23 mouse cellular contexts compared by ENCODE assay signal in the genomic region with DNA sequence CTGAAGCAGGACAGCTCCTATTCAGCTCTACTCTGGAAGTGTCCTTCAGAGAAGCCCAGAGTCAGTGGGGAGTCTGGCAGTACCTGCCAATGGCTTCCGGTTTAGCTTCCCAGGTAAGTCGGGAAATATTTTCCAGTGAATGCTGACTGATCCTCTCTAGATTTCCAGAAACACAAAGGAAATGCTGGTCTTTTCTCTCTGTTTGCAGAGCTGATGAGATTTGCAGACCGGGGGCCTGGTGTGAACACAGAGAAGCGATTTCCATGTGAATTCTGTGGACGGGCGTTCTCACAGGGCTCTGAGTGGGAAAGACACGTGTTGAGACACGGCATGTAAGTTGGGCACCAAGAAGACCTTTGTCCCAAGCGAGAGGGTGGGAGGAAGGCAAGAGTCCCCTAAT.
A peak's percentile ranks its signal among the peaks of the same experiment; 100 is the strongest.
DNase-seq lines count a peak whose midpoint lies in the region; ATAC-seq and TF ChIP-seq lines count a peak whose summit lies in the region.
"Had no signal": no experiment of that assay in that cellular context is flagged by ENCODE, and none has a peak within 500 bp of the region (broad histone marks: within the 10 kb centered on the region; RNA-seq: fewer than 3 reads in every experiment).

No protein-coding gene starts in this region.

- peaks cover 28% of the 10 kb centered on the region for H3K4me1 ChIP-seq in forebrain, embryonic 12.5 days
- H3K4me1 ChIP-seq in forebrain, embryonic 11.5 days (replicated peaks; ENCODE audit: control insufficient read depth, insufficient read depth, low read length) = peaks cover 2% of the 10 kb centered on the region; the same call in 1 of the 2 replicates
- peaks cover 31% of the 10 kb centered on the region for H3K4me1 ChIP-seq in neural tube, embryonic 13.5 days (replicated peaks)
- H3K4me1 ChIP-seq: intestine, embryonic 15.5 days; liver, embryonic 13.5 days had no signal

- H3K27ac ChIP-seq in forebrain, embryonic 12.5 days = peak overlapping the region; percentile 37; the same call in 1 of the 2 replicates
- no peak overlapping the region for H3K27ac ChIP-seq in forebrain, embryonic 11.5 days (ENCODE audit: low read depth, low read length)
- peak overlapping the region; percentile 51; the same call in 1 of the 2 replicates for H3K27ac ChIP-seq in layer of hippocampus, adult 2 months
- peak overlapping the region; percentile 89; the same call in 1 of the 2 replicates for H3K27ac ChIP-seq in neural tube, embryonic 13.5 days (replicated peaks)
- H3K27ac ChIP-seq: embryonic facial prominence, embryonic 15.5 days; heart, embryonic 15.5 days; intestine, embryonic 15.5 days; liver, embryonic 13.5 days; macrophage had no signal

- intact Hi-C loops in left cerebral cortex, postnatal 25 days (cut with DNase I) = no loop called here

- H3K36me3 ChIP-seq in forebrain, embryonic 12.5 days (replicated peaks) = peaks cover 85% of the 10 kb centered on the region
- peaks cover 9% of the 10 kb centered on the region; the same call in 1 of the 2 replicates for H3K36me3 ChIP-seq in forebrain, embryonic 11.5 days (ENCODE audit: control insufficient read depth, insufficient read depth, low read length)
- peaks cover 79% of the 10 kb centered on the region for H3K36me3 ChIP-seq in neural tube, embryonic 13.5 days
- H3K36me3 ChIP-seq: liver, embryonic 13.5 days had no signal

- no peak overlapping the region for H3K9ac ChIP-seq in forebrain, embryonic 12.5 days
- H3K9ac ChIP-seq in forebrain, embryonic 11.5 days (ENCODE audit: low read length) = no peak overlapping the region
- H3K9ac ChIP-seq in neural tube, embryonic 13.5 days = no peak overlapping the region
- H3K9ac ChIP-seq: embryonic facial prominence, embryonic 15.5 days; heart, embryonic 15.5 days; intestine, embryonic 15.5 days; liver, embryonic 13.5 days had no signal

- H3K9me3 ChIP-seq in forebrain, embryonic 12.5 days = no peaks in the 10 kb centered on the region
- no peaks in the 10 kb centered on the region for H3K9me3 ChIP-seq in forebrain, embryonic 11.5 days (ENCODE audit: control insufficient read depth, low read length)
- no peaks in the 10 kb centered on the region for H3K9me3 ChIP-seq in neural tube, embryonic 13.5 days
- H3K9me3 ChIP-seq: embryonic facial prominence, embryonic 15.5 days; heart, embryonic 15.5 days; intestine, embryonic 15.5 days; liver, embryonic 13.5 days had no signal

- 90% methylated on average over 9 of the region's 9 CpGs for WGBS in forebrain, embryonic 12.5 days
- 90% methylated on average over 9 of the region's 9 CpGs for WGBS in forebrain, embryonic 11.5 days
- 87% methylated on average over 9 of the region's 9 CpGs for WGBS in neural tube, embryonic 13.5 days

- TF ChIP-seq CTCF in layer of hippocampus, adult 2 months (conservative IDR thresholded peaks at IDR 0.05) = no peak

- H3K4me2 ChIP-seq in forebrain, embryonic 12.5 days = no peak overlapping the region
- H3K4me2 ChIP-seq in forebrain, embryonic 11.5 days (ENCODE audit: low read depth, low read length, severe bottlenecking) = no peak overlapping the region
- no peak overlapping the region for H3K4me2 ChIP-seq in neural tube, embryonic 13.5 days
- H3K4me2 ChIP-seq: embryonic facial prominence, embryonic 15.5 days; heart, embryonic 15.5 days; intestine, embryonic 15.5 days; liver, embryonic 13.5 days had no signal

- DNase-seq in forebrain, embryonic 11.5 days (ENCODE audit: low spot score) = no peak
- no peak for DNase-seq in layer of hippocampus, adult 2 months (ENCODE audit: low spot score in 2 of 2)
- no peak for DNase-seq in layer of hippocampus, adult 9-10 months (ENCODE audit: low spot score)
- DNase-seq in neural tube, embryonic 10.5 days (ENCODE audit: extremely low spot score, low spot score) = no peak
- no peak for DNase-seq in left cerebral cortex, postnatal 25 days (ENCODE audit: low spot score in 2 of 2)
- DNase-seq: adrenal gland, postnatal 25 days; cerebellum, adult 11 months; cerebellum, adult 9-11 months; gastrocnemius, postnatal 36 days; heart, postnatal 4 days; kidney, adult 9 months; kidney, postnatal 25 days; liver, embryonic 13.5 days; right cerebral cortex, adult 18-20 months; right cerebral cortex, postnatal 4 days; thymus, postnatal 25 days had no signal

- no peaks in the 10 kb centered on the region for H3K27me3 ChIP-seq in forebrain, embryonic 12.5 days
- no peaks in the 10 kb centered on the region for H3K27me3 ChIP-seq in forebrain, embryonic 11.5 days (ENCODE audit: control insufficient read depth, insufficient read depth, low read length)
- no peaks in the 10 kb centered on the region for H3K27me3 ChIP-seq in neural tube, embryonic 13.5 days
- H3K27me3 ChIP-seq: embryonic facial prominence, embryonic 15.5 days; heart, embryonic 15.5 days; intestine, embryonic 15.5 days; liver, embryonic 13.5 days had no signal

- no peak for ATAC-seq in forebrain, embryonic 12.5 days (ENCODE audit: low FRiP score)
- ATAC-seq in forebrain, embryonic 11.5 days (replicated peaks; ENCODE audit: low FRiP score) = no peak
- no peak for ATAC-seq in neural tube, embryonic 13.5 days (ENCODE audit: low read depth)
- ATAC-seq in cerebellum, adult (ENCODE audit: insufficient number of reproducible peaks, low FRiP score, low TSS enrichment) = no peak
- ATAC-seq: intestine, embryonic 15.5 days had no signal

- H3K4me3 ChIP-seq in forebrain, embryonic 12.5 days (replicated peaks) = no peak overlapping the region
- no peak overlapping the region for H3K4me3 ChIP-seq in forebrain, embryonic 11.5 days (ENCODE audit: low read depth, low read length)
- no peak overlapping the region for H3K4me3 ChIP-seq in layer of hippocampus, adult 2 months
- H3K4me3 ChIP-seq in neural tube, embryonic 13.5 days = no peak overlapping the region
- H3K4me3 ChIP-seq: embryonic facial prominence, embryonic 15.5 days; heart, embryonic 15.5 days; intestine, embryonic 15.5 days; liver, embryonic 13.5 days had no signal
